Mouse (Mus musculus): ENCODE measurements around the gene Pbx1.

Gene Pbx1

DNA sequence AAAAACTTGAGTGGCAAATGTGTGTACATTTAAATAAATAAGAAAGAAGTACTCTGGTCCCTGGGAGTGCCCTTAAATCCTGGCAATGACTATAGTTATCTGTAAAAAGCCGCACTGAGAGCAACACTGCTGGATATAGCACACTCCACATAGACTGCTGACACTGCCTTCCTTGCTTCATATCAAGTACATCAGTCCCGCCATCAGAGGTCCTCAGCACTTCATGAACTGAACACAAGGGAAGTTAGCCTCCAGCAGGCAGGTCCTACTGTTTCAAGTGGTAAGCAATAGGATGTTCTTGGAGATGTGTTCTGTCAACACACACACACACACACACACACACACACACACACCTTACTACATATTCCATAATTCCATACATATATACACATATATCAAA is 339.0 kb downstream of the Pbx1 start:
- in situ Hi-C loops (cut with MboI, MseI), result no loop called here

DNA sequence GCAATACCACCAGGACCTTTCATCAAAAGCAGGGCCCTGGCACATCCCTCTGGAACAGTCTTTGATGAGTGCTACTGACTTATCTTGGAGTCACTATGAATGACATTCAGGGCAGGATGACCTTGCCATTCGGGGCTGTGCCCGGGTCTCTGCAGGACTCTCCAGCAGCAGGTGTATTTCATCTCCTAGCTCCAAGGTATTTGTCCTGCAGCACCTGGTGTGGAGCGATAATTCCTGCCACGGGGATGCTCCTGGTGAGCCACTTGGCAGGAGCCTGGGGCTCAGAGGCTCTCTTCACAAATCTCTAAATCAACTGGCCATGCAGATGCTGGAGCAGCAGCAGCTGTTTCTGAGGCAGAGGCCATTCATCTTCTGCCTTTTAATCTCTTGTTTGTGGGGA is 340.4 kb downstream of the Pbx1 start:
- in situ Hi-C loops (cut with MboI, MseI), result no loop called here

DNA sequence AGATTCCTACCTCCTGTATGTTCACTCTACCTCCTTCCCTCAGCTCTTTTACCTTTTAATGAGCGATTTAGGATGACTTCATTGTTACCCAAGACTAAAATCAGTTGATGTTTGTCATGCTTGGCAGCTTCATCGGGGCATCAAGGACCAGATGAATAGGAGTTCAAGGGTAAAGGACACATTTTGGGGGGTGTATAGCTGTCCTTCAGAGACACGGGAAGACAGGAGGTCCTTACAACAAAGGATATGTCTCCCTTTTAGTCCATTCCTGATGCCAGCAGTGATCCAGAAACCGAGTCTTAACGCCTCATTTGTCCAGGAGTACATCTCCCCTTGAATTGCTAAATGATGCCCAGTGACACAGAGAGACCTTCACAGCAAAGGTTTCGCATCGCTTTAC is 343.4 kb downstream of the Pbx1 start:
- in situ Hi-C loops (cut with MboI, MseI), result no loop called here

DNA sequence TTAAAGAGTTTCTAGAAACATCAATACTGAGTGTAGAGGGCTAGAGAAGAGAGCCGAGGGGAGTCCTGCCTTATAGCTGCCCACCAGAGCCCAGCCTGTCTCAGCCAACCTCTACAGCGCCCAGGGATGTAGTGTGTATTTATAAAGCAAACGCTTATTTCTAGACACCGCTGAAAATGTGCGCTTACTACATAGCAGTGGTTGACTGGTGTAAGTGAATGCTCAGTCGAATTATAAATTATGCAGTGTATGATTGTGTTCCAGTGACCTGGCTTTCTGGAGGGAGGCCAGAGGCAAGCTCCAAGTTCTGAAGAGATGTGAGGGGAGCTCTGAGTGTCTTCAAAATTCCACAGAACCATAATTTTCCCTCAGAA is 352.7 kb downstream of the Pbx1 start:
- in situ Hi-C loops (cut with MboI, MseI), result no loop called here

DNA sequence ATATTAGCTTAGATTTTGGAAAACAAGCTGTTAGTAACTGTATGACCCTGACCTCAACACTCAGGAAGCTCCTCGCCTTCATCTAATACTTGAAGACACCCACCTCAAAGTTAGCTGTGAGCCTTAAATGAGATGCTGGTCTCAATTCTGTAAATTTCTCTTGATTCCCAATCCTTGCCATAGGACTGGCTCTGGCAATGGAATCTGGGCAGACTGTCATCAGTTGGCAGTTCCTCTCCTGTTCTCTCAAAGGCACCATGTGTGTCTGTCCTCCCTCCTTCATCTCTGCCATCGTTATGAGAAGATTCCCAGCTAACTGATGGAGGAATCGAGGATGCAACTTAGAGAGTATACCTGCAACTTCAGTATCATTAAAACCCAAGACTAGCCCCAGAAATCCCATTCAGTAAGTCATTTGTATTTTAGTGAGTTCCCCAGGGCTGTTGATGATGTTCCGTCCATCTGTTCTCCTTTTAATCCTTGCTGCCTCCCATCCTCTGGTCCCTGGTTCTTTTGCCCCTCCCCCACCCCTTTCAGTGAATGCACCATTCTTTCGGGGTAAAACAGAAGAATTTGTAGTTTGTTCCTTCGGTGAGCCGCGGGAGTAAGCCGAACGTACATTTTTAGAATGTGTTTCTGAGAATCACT is 353.2 kb downstream of the Pbx1 start:
- in situ Hi-C loops (cut with MboI, MseI), result no loop called here

DNA sequence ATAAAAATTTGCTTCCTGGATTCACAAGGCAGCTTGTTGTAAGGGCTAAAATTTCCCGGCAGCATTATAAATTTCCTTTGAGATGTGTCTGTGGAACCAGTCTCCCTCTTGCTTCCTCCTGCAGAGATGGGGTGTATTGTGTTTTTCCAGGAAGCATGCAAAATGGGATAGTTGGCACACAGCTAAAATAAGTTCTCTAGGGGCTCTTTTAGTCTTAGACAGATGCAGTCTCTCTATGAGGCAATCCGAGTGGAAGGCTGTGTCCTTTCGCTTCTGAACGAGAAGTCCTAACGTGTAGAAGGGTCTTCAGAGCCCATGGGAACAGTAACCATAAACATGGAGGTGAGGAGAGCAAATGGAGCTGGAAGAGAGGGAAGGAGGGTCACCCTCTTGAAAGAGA is 360.1 kb downstream of the Pbx1 start:
- in situ Hi-C loops (cut with MboI, MseI), result no loop called here

DNA sequence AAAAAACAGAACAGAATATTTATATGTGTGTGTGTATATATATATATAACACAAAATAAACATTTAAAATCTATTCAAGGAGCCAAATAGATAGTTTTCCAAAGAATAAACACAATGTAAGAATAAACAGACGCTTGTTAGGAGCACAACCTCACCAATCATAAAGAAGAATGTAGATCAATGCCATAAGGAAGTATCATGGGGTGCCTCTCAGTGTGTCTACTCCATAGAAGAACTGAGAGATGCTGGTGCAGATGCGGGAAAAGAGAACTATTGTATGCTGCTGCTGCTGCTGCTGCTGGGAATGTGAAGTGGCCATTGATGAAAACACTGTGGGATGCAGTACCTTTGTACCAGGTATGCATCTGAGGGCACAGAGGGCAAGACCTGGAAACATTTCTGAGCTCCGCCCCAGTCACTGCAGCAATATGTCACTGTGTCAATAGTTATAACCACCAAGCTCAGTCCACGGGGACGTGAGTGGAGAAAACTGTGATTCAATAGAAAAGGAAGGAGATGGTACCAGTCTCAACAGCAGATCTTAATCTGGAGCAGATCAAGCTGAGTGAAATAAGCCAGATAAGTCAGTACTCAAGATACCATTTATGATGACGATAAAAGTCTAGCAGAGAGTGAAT is 361.7 kb downstream of the Pbx1 start:
- in situ Hi-C loops (cut with MboI, MseI), result no loop called here

DNA sequence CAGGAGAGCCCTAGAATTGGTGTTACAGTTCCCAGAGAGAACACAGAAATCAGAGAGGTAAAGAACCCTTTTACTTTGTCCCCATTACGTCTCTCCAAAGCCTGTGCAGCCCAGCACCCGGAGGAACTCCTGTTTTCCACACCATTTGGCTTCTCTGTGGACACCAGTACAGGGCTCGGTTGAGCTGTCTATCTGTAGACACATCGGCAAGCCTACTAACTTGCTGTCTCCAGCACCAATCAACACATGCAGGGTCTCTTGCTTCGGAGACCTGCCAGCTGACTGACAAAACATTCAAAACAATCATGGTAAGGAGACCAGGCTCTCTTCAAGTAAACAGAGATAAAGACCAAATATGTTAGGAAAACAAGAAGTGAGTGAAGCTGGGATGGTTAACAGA is 362.3 kb downstream of the Pbx1 start:
- in situ Hi-C loops (cut with MboI, MseI), result loop anchor here (10.0 kb wide), 1 partner anchor 1265 kb away; no protein-coding TSS in a partner anchor
